In genomic region chr11:31551614-31552271, GRCm38 (mm10) we compare ENCODE assay signal across 13 mouse cellular contexts.
DNase-seq lines count a peak whose midpoint lies in the region; ATAC-seq and TF ChIP-seq lines count a peak whose summit lies in the region.
"Had no signal": no experiment of that assay in that cellular context is flagged by ENCODE, and none has a peak within 500 bp of the region (broad histone marks: within the 10 kb centered on the region; RNA-seq: fewer than 3 reads in every experiment).

No protein-coding gene starts in this region.

- peak overlapping the region; percentile 70 for H3K27ac ChIP-seq in heart, embryonic 13.5 days (replicated peaks)
- H3K27ac ChIP-seq in kidney, embryonic 16.5 days (ENCODE audit: low read length) = no peak overlapping the region; the same call in 1 of the 2 replicates
- H3K27ac ChIP-seq in stomach, postnatal 0 days (replicated peaks) = 0 out of 2 replicates have a peak overlapping the region, but pooled peaks have one; percentile 13

- 65% methylated on average over 10 of the region's 10 CpGs for WGBS in heart, embryonic 13.5 days
- 68% methylated on average over 10 of the region's 10 CpGs for WGBS in kidney, embryonic 16.5 days
- WGBS in stomach, postnatal 0 days = 62% methylated on average over 10 of the region's 10 CpGs

- H3K36me3 ChIP-seq in heart, embryonic 13.5 days = no peaks in the 10 kb centered on the region
- H3K36me3 ChIP-seq in kidney, embryonic 16.5 days (ENCODE audit: insufficient read depth, low read length) = no peaks in the 10 kb centered on the region
- H3K36me3 ChIP-seq in stomach, postnatal 0 days (ENCODE audit: control insufficient read depth, insufficient read depth, low read length) = no peaks in the 10 kb centered on the region
- H3K36me3 ChIP-seq: limb, embryonic 12.5 days had no signal

- no peak overlapping the region for H3K4me2 ChIP-seq in heart, embryonic 13.5 days
- no peak overlapping the region for H3K4me2 ChIP-seq in kidney, embryonic 16.5 days (replicated peaks; ENCODE audit: low read depth, low read length)
- no peak overlapping the region for H3K4me2 ChIP-seq in stomach, postnatal 0 days (replicated peaks; ENCODE audit: low read depth)
- H3K4me2 ChIP-seq: limb, embryonic 12.5 days had no signal

- no peak overlapping the region for H3K9ac ChIP-seq in heart, embryonic 13.5 days
- H3K9ac ChIP-seq in kidney, embryonic 16.5 days (replicated peaks; ENCODE audit: low read length) = no peak overlapping the region
- no peak overlapping the region for H3K9ac ChIP-seq in stomach, postnatal 0 days (ENCODE audit: low read length)
- H3K9ac ChIP-seq: limb, embryonic 12.5 days had no signal

- no peaks in the 10 kb centered on the region for H3K27me3 ChIP-seq in heart, embryonic 13.5 days (replicated peaks)
- H3K27me3 ChIP-seq in kidney, embryonic 16.5 days (ENCODE audit: insufficient read depth, low read length) = no peaks in the 10 kb centered on the region
- H3K27me3 ChIP-seq in stomach, postnatal 0 days (ENCODE audit: control insufficient read depth, insufficient read depth, low read length) = no peaks in the 10 kb centered on the region
- H3K27me3 ChIP-seq: limb, embryonic 12.5 days had no signal

- DNase-seq in heart, adult 9 months (ENCODE audit: low spot score in 2 of 2) = no peak
- DNase-seq in kidney, postnatal 4 days = no peak
- DNase-seq in retina, postnatal 1 day = peak; percentile 75
- no peak for DNase-seq in retina, embryonic 14.5 days (ENCODE audit: low spot score)
- DNase-seq in stomach, postnatal 0 days (ENCODE audit: low spot score) = no peak
- DNase-seq: adrenal gland, postnatal 25 days; spleen, adult 18-20 months had no signal

- ATAC-seq in heart, embryonic 13.5 days (ENCODE audit: extremely low read depth, insufficient number of reproducible peaks, low FRiP score, low TSS enrichment) = no peak
- 0 out of 2 replicates have a peak, but pooled peaks have one; percentile 3 for ATAC-seq in kidney, embryonic 16.5 days (ENCODE audit: low FRiP score, low TSS enrichment)
- ATAC-seq in stomach, postnatal 0 days (ENCODE audit: low FRiP score, low TSS enrichment) = no peak
- no peak for ATAC-seq in granulocyte monocyte progenitor cell, adult 5-6 weeks (replicated peaks; ENCODE audit: poor library complexity, severe bottlenecking)
- ATAC-seq: inflammation-experienced regulatory T-cells, adult 6 months had no signal

- H3K9me3 ChIP-seq in heart, embryonic 13.5 days = 0 out of 2 replicates have a peak, but pooled peaks cover 12% of the 10 kb centered on the region
- no peaks in the 10 kb centered on the region; the same call in 1 of the 2 replicates for H3K9me3 ChIP-seq in kidney, embryonic 16.5 days (ENCODE audit: low read length)
- no peaks in the 10 kb centered on the region for H3K9me3 ChIP-seq in stomach, postnatal 0 days (ENCODE audit: control insufficient read depth, low read length)

- TF ChIP-seq CTCF in stomach, postnatal 0 days (IDR thresholded peaks at IDR 0.05; ENCODE audit: low read depth) = no peak

- H3K4me3 ChIP-seq in heart, embryonic 13.5 days = no peak overlapping the region
- H3K4me3 ChIP-seq in kidney, embryonic 16.5 days (ENCODE audit: low read length) = no peak overlapping the region
- no peak overlapping the region for H3K4me3 ChIP-seq in stomach, postnatal 0 days (ENCODE audit: low read depth, low read length)
- H3K4me3 ChIP-seq: erythroblast, embryonic 14.5 days; limb, embryonic 12.5 days had no signal

- TF ChIP-seq EP300 in stomach, postnatal 0 days (optimal IDR thresholded peaks at IDR 0.05) = no peak

- H3K4me1 ChIP-seq in heart, embryonic 13.5 days = peaks cover 20% of the 10 kb centered on the region
- peaks cover 10% of the 10 kb centered on the region; the same call in 1 of the 2 replicates for H3K4me1 ChIP-seq in kidney, embryonic 16.5 days (ENCODE audit: insufficient read depth, low read length)
- H3K4me1 ChIP-seq in stomach, postnatal 0 days (replicated peaks; ENCODE audit: control insufficient read depth, insufficient read depth) = no peaks in the 10 kb centered on the region
